Mouse (Mus musculus): ENCODE results near the gene Sbno1. TPM values are rescaled to one million over a fixed set of nuclear protein-coding genes. Genes with fewer than 3 reads are reported as not detected.
"Not testable (repeated sequence)": the region's sequence is repeated elsewhere in the genome, so short reads cannot be mapped to it uniquely, and the experiment has no call there.

Sbno1 gene
- polyA plus RNA-seq, 1 experiment, result 11.3 TPM

DNA sequence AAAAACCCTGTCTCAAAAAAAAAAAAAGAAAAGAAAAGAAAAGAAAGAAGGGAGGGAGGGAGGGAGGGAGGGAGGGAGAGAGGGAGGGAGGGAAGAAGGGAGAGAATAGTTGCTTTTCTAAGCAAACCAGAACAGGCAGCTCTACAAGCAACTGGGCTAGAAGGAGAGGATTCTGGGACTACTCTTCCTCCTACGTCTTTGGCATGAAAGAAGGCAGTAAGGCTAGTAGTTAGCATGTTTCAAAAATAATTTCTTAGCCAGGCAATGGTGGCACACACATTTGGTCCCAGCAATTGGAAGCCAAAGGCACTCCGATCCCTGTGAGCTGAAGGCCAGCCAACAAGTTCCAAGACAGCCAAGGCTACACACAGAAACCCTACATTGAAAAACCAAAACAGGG, 60.0 kb downstream of the Sbno1 start:
- no peak for TF ChIP-seq MYOD1 (IDR thresholded peaks at IDR 0.05; ENCODE audit: control insufficient read depth in 1 of 3, insufficient read length in 2 of 3, low read depth in 2 of 3)
- no peak for TF ChIP-seq USF1 (IDR thresholded peaks at IDR 0.05; ENCODE audit: low read depth)
- TF ChIP-seq MYOG (IDR thresholded peaks at IDR 0.05; ENCODE audit: control insufficient read depth in 1 of 3, insufficient read depth in 1 of 3, insufficient read length in 2 of 3, low read depth in 2 of 3), result no peak
- TF ChIP-seq POLR2A (IDR thresholded peaks at IDR 0.05; ENCODE audit: insufficient read length, low read depth), result no peak
- TF ChIP-seq TCF3 (IDR thresholded peaks at IDR 0.05; ENCODE audit: insufficient read length, low read depth), result no peak
- no peak for TF ChIP-seq MAX (IDR thresholded peaks at IDR 0.05; ENCODE audit: low read depth)
- no peak for TF ChIP-seq POLR2AphosphoS2 (IDR thresholded peaks at IDR 0.05; ENCODE audit: insufficient read length, low read depth)
- no peak for TF ChIP-seq E2F4 (IDR thresholded peaks at IDR 0.05; ENCODE audit: insufficient read depth)
- no peak for TF ChIP-seq SRF (IDR thresholded peaks at IDR 0.05; ENCODE audit: control insufficient read depth, insufficient read length, low read depth)
- no peak for TF ChIP-seq CEBPB (IDR thresholded peaks at IDR 0.05; ENCODE audit: insufficient read depth, poor library complexity, severe bottlenecking)
- no peak for TF ChIP-seq TCF12 (IDR thresholded peaks at IDR 0.05; ENCODE audit: insufficient read depth, poor library complexity, severe bottlenecking)
- no peak for TF ChIP-seq REST (IDR thresholded peaks at IDR 0.05; ENCODE audit: insufficient read depth, insufficient read length)
- Histone ChIP-seq H3K4me2 (ENCODE audit: low read depth) (no peak overlapping the region), H3K79me2 (ENCODE audit: control insufficient read depth, insufficient read depth) (no peaks in the 10 kb centered on the region), H3K4me3 (no peak overlapping the region), H3K27me3 (ENCODE audit: control insufficient read depth, insufficient read depth, insufficient read length) (no peaks in the 10 kb centered on the region), H3K36me3 (ENCODE audit: control insufficient read depth, insufficient read depth) (no peaks in the 10 kb centered on the region), H3ac (ENCODE audit: control insufficient read depth, insufficient read length) (no peak overlapping the region)

- H3K4me2 ChIP-seq (ENCODE audit: low read depth), result no peak overlapping the region
- H3K27me3 ChIP-seq (ENCODE audit: control insufficient read depth, insufficient read depth, insufficient read length), result no peaks in the 10 kb centered on the region
- TF ChIP-seq MYOD1 (IDR thresholded peaks at IDR 0.05; ENCODE audit: control insufficient read depth in 1 of 3, insufficient read length in 2 of 3, low read depth in 2 of 3) (no peak), REST (IDR thresholded peaks at IDR 0.05; ENCODE audit: insufficient read depth, insufficient read length) (no peak), TCF3 (IDR thresholded peaks at IDR 0.05; ENCODE audit: insufficient read length, low read depth) (no peak), SRF (IDR thresholded peaks at IDR 0.05; ENCODE audit: control insufficient read depth, insufficient read length, low read depth) (no peak), CEBPB (IDR thresholded peaks at IDR 0.05; ENCODE audit: insufficient read depth, poor library complexity, severe bottlenecking) (no peak), POLR2A (IDR thresholded peaks at IDR 0.05; ENCODE audit: insufficient read length, low read depth) (no peak), TCF12 (IDR thresholded peaks at IDR 0.05; ENCODE audit: insufficient read depth, poor library complexity, severe bottlenecking) (no peak), USF1 (IDR thresholded peaks at IDR 0.05; ENCODE audit: low read depth) (no peak), MYOG (IDR thresholded peaks at IDR 0.05; ENCODE audit: control insufficient read depth in 1 of 3, insufficient read depth in 1 of 3, insufficient read length in 2 of 3, low read depth in 2 of 3) (no peak), E2F4 (IDR thresholded peaks at IDR 0.05; ENCODE audit: insufficient read depth) (no peak), POLR2AphosphoS2 (IDR thresholded peaks at IDR 0.05; ENCODE audit: insufficient read length, low read depth) (no peak), MAX (IDR thresholded peaks at IDR 0.05; ENCODE audit: low read depth) (no peak)
- no peaks in the 10 kb centered on the region for H3K36me3 ChIP-seq (ENCODE audit: control insufficient read depth, insufficient read depth)
- H3ac ChIP-seq (ENCODE audit: control insufficient read depth, insufficient read length), result no peak overlapping the region
- no peak overlapping the region for H3K4me3 ChIP-seq
- H3K79me2 ChIP-seq (ENCODE audit: control insufficient read depth, insufficient read depth), result no peaks in the 10 kb centered on the region
These were observed 61.5 kb downstream of the Sbno1 start for GRCm38 (mm10) chr5:124364173-124364918.

GRCm38 (mm10) chr5:124362982-124363381, 62.8 kb downstream of the Sbno1 start, which contains the start of gene Cdk2ap1:
Cdk2ap1 (minus strand) TSS chr5:124363082.
- H3K79me2 ChIP-seq (ENCODE audit: control insufficient read depth, insufficient read depth); H3K27me3 ChIP-seq (ENCODE audit: control insufficient read depth, insufficient read depth, insufficient read length); H3K4me2 ChIP-seq (ENCODE audit: low read depth); H3ac ChIP-seq (ENCODE audit: control insufficient read depth, insufficient read length); H3K4me3 ChIP-seq; H3K36me3 ChIP-seq (ENCODE audit: control insufficient read depth, insufficient read depth): not testable (repeated sequence)

DNA sequence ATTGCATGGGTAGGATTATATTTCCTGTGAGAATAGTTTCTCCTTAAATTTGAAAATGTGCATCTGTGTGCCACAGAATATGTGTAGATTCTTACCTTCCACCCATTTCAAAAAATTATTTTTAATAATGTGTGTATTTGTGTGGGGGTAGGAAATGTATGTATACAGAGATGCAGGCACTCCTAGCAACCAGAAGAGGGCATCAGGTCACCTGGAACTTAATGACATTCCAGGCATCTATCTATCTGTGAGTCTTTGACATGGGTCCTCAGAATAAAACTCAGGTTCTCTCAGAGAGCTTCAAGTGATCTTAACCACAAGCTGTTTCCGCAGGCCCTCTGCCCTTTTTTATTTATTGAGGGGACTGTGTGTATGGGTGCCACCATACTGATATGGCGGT, 66.2 kb downstream of the Sbno1 start:
- no peaks in the 10 kb centered on the region for H3K27me3 ChIP-seq (ENCODE audit: control insufficient read depth, insufficient read depth, insufficient read length)
- peaks cover 3% of the 10 kb centered on the region for H3K79me2 ChIP-seq (ENCODE audit: control insufficient read depth, insufficient read depth)
- TF ChIP-seq MYOG (IDR thresholded peaks at IDR 0.05; ENCODE audit: control insufficient read depth in 1 of 3, insufficient read depth in 1 of 3, insufficient read length in 2 of 3, low read depth in 2 of 3), result no peak
- no peak overlapping the region for H3K4me2 ChIP-seq (ENCODE audit: low read depth)
- H3K4me3 ChIP-seq, result no peak overlapping the region
- no peaks in the 10 kb centered on the region for H3K36me3 ChIP-seq (ENCODE audit: control insufficient read depth, insufficient read depth)
- H3ac ChIP-seq (ENCODE audit: control insufficient read depth, insufficient read length), result no peak overlapping the region

DNA sequence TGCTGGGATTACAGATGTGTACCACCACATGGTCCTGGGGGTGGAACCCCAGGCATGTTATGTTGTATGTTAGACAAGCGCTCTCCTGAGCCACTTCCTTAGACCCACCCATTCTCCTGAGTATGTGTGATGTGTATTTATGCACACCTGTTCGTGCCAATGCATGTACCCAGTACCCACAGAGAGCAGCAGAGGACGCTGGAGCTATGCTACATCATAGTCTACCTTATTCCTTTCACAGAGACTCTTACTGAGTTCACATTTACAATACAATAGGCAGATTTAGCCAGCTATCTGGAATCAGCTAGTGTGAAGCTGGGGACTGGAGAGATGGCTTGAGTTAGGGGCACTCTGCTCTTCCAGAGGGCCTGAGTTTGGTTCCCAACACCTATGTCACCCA, 69.1 kb downstream of the Sbno1 start:
- Histone ChIP-seq H3K79me2 (ENCODE audit: control insufficient read depth, insufficient read depth) (peaks cover 19% of the 10 kb centered on the region), H3K4me3 (no peak overlapping the region), H3K27me3 (ENCODE audit: control insufficient read depth, insufficient read depth, insufficient read length) (no peaks in the 10 kb centered on the region), H3K36me3 (ENCODE audit: control insufficient read depth, insufficient read depth) (no peaks in the 10 kb centered on the region), H3ac (ENCODE audit: control insufficient read depth, insufficient read length) (no peak overlapping the region), H3K4me2 (ENCODE audit: low read depth) (no peak overlapping the region)
- TF ChIP-seq SRF (IDR thresholded peaks at IDR 0.05; ENCODE audit: control insufficient read depth, insufficient read length, low read depth) (no peak), MYOG (IDR thresholded peaks at IDR 0.05; ENCODE audit: control insufficient read depth in 1 of 3, insufficient read depth in 1 of 3, insufficient read length in 2 of 3, low read depth in 2 of 3) (no peak), E2F4 (IDR thresholded peaks at IDR 0.05; ENCODE audit: insufficient read depth) (no peak), POLR2A (IDR thresholded peaks at IDR 0.05; ENCODE audit: insufficient read length, low read depth) (no peak), TCF12 (IDR thresholded peaks at IDR 0.05; ENCODE audit: insufficient read depth, poor library complexity, severe bottlenecking) (no peak)
